Mouse (Mus musculus): ENCODE measurements at regions not wholly inside any gene's neighbourhood (a gene's known extent, or its start where the extent isn't known, plus 50 kb on each side); places are given as distances from the start of the nearest gene placed in this dataset.

- H3K36me3 ChIP-seq, result no peaks in the 10 kb centered on the region
- peak overlapping the region; percentile 7; the same call in 1 of the 2 replicates for H3K4me3 ChIP-seq (replicated peaks)
- no peak overlapping the region for H3K27ac ChIP-seq
- H3K4me1 ChIP-seq, result peaks cover 44% of the 10 kb centered on the region
- H3K9me3 ChIP-seq (replicated peaks), result no peaks in the 10 kb centered on the region
- ATAC-seq (replicated peaks; ENCODE audit: low FRiP score), result 0 out of 2 replicates have a peak, but pooled peaks have one; percentile 6
- H3K4me2 ChIP-seq, result peak overlapping the region; percentile 51
- 23% methylated on average over 11 of the region's 11 CpGs for WGBS
- no peak overlapping the region for H3K9ac ChIP-seq
- peaks cover 9% of the 10 kb centered on the region; the same call in 1 of the 2 replicates for H3K27me3 ChIP-seq
Measured at GRCm38 (mm10) chr14:105502633-105502975, 244.2 kb downstream of the Ndfip2 start.

GRCm38 (mm10) chr14:105501792-105502632 lies 243.6 kb downstream of the Ndfip2 start:
- H3K36me3 ChIP-seq, result no peaks in the 10 kb centered on the region
- H3K27ac ChIP-seq, result peak overlapping the region; percentile 33
- ATAC-seq (replicated peaks; ENCODE audit: low FRiP score), result peak; percentile 64
- H3K27me3 ChIP-seq, result peaks cover 9% of the 10 kb centered on the region; the same call in 1 of the 2 replicates
- no peaks in the 10 kb centered on the region for H3K9me3 ChIP-seq (replicated peaks)
- peaks cover 44% of the 10 kb centered on the region for H3K4me1 ChIP-seq
- peak overlapping the region; percentile 7 for H3K4me3 ChIP-seq (replicated peaks)
- peak overlapping the region; percentile 51 for H3K4me2 ChIP-seq
- 5% methylated on average over 21 of the region's 21 CpGs for WGBS
- H3K9ac ChIP-seq, result no peak overlapping the region

GRCm38 (mm10) chr14:105500966-105501741 lies 242.8 kb downstream of the Ndfip2 start:
- peak overlapping the region; percentile 51 for H3K4me2 ChIP-seq
- H3K4me1 ChIP-seq, result peaks cover 44% of the 10 kb centered on the region
- H3K36me3 ChIP-seq, result no peaks in the 10 kb centered on the region
- peak overlapping the region; percentile 7 for H3K4me3 ChIP-seq (replicated peaks)
- peaks cover 9% of the 10 kb centered on the region; the same call in 1 of the 2 replicates for H3K27me3 ChIP-seq
- ATAC-seq (replicated peaks; ENCODE audit: low FRiP score), result no peak
- WGBS, result 13% methylated on average over 21 of the region's 21 CpGs
- H3K9me3 ChIP-seq (replicated peaks), result no peaks in the 10 kb centered on the region
- peak overlapping the region; percentile 54; the same call in 1 of the 2 replicates for H3K27ac ChIP-seq
- H3K9ac ChIP-seq, result no peak overlapping the region

GRCm38 (mm10) chr14:105499319-105499895 lies 241.0 kb downstream of the Ndfip2 start:
- Histone ChIP-seq H3K27me3 (peaks cover 9% of the 10 kb centered on the region; the same call in 1 of the 2 replicates), H3K9me3 (replicated peaks) (no peaks in the 10 kb centered on the region), H3K4me3 (replicated peaks) (no peak overlapping the region), H3K36me3 (no peaks in the 10 kb centered on the region), H3K27ac (peak overlapping the region; percentile 15), H3K4me1 (peaks cover 44% of the 10 kb centered on the region), H3K9ac (no peak overlapping the region), H3K4me2 (peak overlapping the region; percentile 37)
- 30% methylated on average over 15 of the region's 15 CpGs for WGBS
- no peak for ATAC-seq (replicated peaks; ENCODE audit: low FRiP score)

GRCm38 (mm10) chr14:105498155-105498906 lies 240.0 kb downstream of the Ndfip2 start:
- Histone ChIP-seq H3K36me3 (no peaks in the 10 kb centered on the region), H3K4me2 (no peak overlapping the region), H3K27me3 (0 out of 2 replicates have a peak, but pooled peaks cover 6% of the 10 kb centered on the region), H3K4me1 (peaks cover 44% of the 10 kb centered on the region), H3K4me3 (replicated peaks) (no peak overlapping the region), H3K9me3 (replicated peaks) (no peaks in the 10 kb centered on the region), H3K27ac (peak overlapping the region; percentile 15; the same call in 1 of the 2 replicates), H3K9ac (no peak overlapping the region)
- no peak for ATAC-seq (replicated peaks; ENCODE audit: low FRiP score)
- WGBS, result 54% methylated on average over 10 of the region's 10 CpGs

GRCm38 (mm10) chr14:105495161-105495560 lies 236.8 kb downstream of the Ndfip2 start:
- WGBS, result 23% methylated on average over 2 of the region's 2 CpGs
- H3K4me3 ChIP-seq (replicated peaks), result no peak overlapping the region
- no peak overlapping the region for H3K9ac ChIP-seq

GRCm38 (mm10) chr14:105494415-105494814 lies 236.0 kb downstream of the Ndfip2 start:
- Histone ChIP-seq H3K4me1 (peaks cover 14% of the 10 kb centered on the region; the same call in 1 of the 2 replicates), H3K27me3 (no peaks in the 10 kb centered on the region), H3K9ac (no peak overlapping the region), H3K4me2 (no peak overlapping the region), H3K9me3 (replicated peaks) (no peaks in the 10 kb centered on the region), H3K4me3 (replicated peaks) (no peak overlapping the region), H3K27ac (no peak overlapping the region), H3K36me3 (no peaks in the 10 kb centered on the region)
- 88% methylated on average over 3 of the region's 3 CpGs for whole genome bisulfite sequencing
- ATAC-seq (replicated peaks; ENCODE audit: low FRiP score), result no peak

More at GRCm38 (mm10) chr14:105495161-105495560, 236.8 kb downstream of the Ndfip2 start:
- H3K4me2 ChIP-seq, result no peak overlapping the region
- no peaks in the 10 kb centered on the region for H3K27me3 ChIP-seq
- H3K27ac ChIP-seq, result no peak overlapping the region
- no peaks in the 10 kb centered on the region for H3K36me3 ChIP-seq
- H3K4me1 ChIP-seq, result peaks cover 18% of the 10 kb centered on the region; the same call in 1 of the 2 replicates
- no peak for ATAC-seq (replicated peaks; ENCODE audit: low FRiP score)
- no peaks in the 10 kb centered on the region for H3K9me3 ChIP-seq (replicated peaks)

GRCm38 (mm10) chr14:105490158-105490557 lies 231.8 kb downstream of the Ndfip2 start:
- H3K27me3 ChIP-seq, result no peaks in the 10 kb centered on the region
- ATAC-seq (replicated peaks; ENCODE audit: low FRiP score), result no peak
- H3K9ac ChIP-seq, result no peak overlapping the region
- H3K4me1 ChIP-seq, result no peaks in the 10 kb centered on the region
- no peaks in the 10 kb centered on the region for H3K36me3 ChIP-seq
- H3K27ac ChIP-seq, result no peak overlapping the region
- no peaks in the 10 kb centered on the region for H3K9me3 ChIP-seq (replicated peaks)
- WGBS, result 57% methylated on average over 3 of the region's 3 CpGs
- H3K4me3 ChIP-seq (replicated peaks), result no peak overlapping the region
- H3K4me2 ChIP-seq, result no peak overlapping the region

- no peaks in the 10 kb centered on the region for H3K36me3 ChIP-seq
- peak overlapping the region; percentile 64 for H3K4me2 ChIP-seq
- H3K27ac ChIP-seq, result peak overlapping the region; percentile 77
- H3K27me3 ChIP-seq, result no peaks in the 10 kb centered on the region
- 14% methylated on average over 21 of the region's 21 CpGs for WGBS
- peak overlapping the region; percentile 37 for H3K4me3 ChIP-seq (replicated peaks)
- peak; percentile 96 for ATAC-seq (replicated peaks; ENCODE audit: low FRiP score)
- no peaks in the 10 kb centered on the region for H3K9me3 ChIP-seq (replicated peaks)
- H3K9ac ChIP-seq, result peak overlapping the region; percentile 36; the same call in 1 of the 2 replicates
- H3K4me1 ChIP-seq, result peaks cover 18% of the 10 kb centered on the region
Measured at GRCm38 (mm10) chr14:105483352-105484083, 225.1 kb downstream of the Ndfip2 start.

- H3K4me3 ChIP-seq (replicated peaks), result peak overlapping the region; percentile 37
- no peaks in the 10 kb centered on the region for H3K27me3 ChIP-seq
- H3K4me2 ChIP-seq, result peak overlapping the region; percentile 64
- H3K9me3 ChIP-seq (replicated peaks), result no peaks in the 10 kb centered on the region
- H3K36me3 ChIP-seq, result no peaks in the 10 kb centered on the region
- WGBS, result 3% methylated on average over 16 of the region's 16 CpGs
- peak; percentile 59 for ATAC-seq (replicated peaks; ENCODE audit: low FRiP score)
- H3K9ac ChIP-seq, result peak overlapping the region; percentile 36; the same call in 1 of the 2 replicates
- peaks cover 18% of the 10 kb centered on the region for H3K4me1 ChIP-seq
- H3K27ac ChIP-seq, result peak overlapping the region; percentile 77
Measured at GRCm38 (mm10) chr14:105482644-105483351, 224.4 kb downstream of the Ndfip2 start.

All from kidney, embryonic 15.5 days (tissue).